Mouse (Mus musculus): ENCODE results near the gene Gm13889. TPM values are rescaled to one million over a fixed set of nuclear protein-coding genes. Genes with fewer than 3 reads are reported as not detected.
A peak's percentile ranks its signal among the peaks of the same experiment; 100 is the strongest.

Gm13889 gene
- total RNA-seq, 2 experiments from 2014 or later, result not detected

DNA sequence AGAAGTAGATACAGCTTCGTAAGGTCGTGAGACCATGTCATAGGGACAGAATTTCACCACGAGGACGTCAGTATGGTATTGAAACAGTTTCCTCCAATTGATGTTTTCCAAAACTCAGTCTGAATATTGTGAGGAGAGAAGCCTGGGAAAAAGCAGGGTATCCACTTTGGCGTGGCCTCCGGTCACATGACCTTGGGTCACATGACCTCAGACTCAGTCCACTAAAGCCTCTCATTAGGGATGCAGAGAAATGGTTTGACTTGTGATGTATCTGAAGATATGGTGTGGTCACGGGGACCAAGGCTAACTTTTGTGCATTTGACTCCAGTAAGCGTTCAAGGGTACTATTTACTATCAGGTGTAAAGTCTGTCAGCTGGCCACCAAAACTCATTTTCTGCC is 2.3 kb upstream of the Gm13889 start:
- ATAC-seq (replicated peaks; ENCODE audit: poor library complexity, severe bottlenecking), result no peak

DNA sequence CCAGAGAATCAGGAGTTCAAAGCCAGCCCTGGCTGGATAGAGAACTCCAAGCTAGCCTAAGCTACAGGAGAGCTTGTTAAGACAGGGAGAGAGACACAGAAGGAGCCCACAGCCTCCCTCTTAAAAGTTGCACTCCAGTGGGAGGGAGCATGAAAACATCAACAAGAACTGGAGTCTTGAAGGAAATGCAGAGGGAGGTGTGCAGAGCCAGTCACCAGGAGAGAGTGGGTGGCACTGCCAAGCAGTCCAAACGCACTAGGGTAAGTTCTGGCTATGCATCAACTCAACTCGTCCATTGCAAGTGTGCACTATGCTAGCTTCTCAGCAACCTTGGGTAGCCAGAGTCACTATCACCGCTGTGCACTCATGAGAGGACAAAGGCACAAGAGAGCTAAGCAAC is 1.2 kb upstream of the Gm13889 start:
- ATAC-seq (replicated peaks; ENCODE audit: poor library complexity, severe bottlenecking), result no peak

DNA sequence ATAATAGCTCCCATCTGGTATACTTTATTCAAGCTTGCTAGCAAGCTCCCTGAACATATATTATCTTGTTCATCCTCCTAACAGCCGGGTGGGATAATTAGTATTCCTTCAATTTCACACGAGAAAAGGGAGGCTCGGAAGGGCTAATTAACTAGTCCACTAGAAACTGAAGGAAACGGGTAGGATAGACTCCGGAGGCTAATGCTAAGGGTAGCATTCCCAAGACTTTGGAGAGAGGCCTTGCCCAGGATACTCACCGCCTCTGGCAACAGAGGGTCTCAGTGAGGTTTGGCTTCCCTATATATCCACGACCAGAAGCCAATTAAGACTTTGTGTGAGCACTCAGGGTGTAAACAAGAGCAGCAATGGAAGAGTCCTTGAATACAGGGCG is 779 bp upstream of the Gm13889 start:
- ATAC-seq (replicated peaks; ENCODE audit: poor library complexity, severe bottlenecking), result no peak

DNA sequence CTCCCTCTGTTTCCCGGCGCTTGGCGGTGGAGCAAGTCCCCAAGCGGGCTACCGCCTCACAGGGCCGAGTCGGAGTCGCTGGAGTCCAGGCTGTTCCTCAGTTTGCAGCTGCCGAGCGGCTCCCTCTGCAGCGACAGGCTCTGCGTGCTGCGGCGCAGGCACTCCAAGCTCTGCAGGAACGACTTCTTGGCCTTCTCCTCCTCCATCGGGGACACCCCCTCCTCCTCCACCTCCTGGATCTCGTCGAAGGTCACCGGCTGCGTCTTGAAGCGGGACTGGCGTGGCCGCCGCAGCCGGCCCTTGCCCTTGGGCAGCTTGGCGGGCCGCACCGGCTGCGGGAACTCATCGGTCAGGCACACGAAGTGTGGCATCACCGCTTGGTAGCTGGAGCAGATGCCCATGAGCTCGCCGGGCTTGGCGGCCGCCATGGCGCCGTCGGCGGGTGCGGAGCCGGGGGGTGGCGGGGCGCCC is 635 bp downstream of the Gm13889 start:
- ATAC-seq (replicated peaks; ENCODE audit: poor library complexity, severe bottlenecking), result peak; percentile 29

DNA sequence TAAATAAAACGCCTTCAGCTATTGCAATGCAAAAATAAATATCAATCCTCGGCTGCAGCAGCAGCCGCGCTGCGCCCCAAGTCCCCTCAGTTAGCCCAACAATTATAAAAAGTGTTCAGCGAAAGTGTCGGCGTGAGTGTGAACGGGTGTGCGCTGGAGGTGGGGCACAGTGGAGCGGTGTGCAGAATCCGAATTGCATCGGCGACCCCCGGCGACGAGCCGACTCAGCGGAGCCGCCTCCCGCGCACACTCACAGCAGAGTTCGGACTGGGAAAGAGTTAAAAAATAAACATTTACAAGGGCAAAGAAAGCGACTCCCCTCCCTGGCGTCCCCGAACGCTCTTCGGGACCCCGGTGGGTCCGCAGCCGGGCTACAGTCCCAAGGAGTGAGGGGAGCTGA is 1.1 kb downstream of the Gm13889 start:
- no peak for ATAC-seq (replicated peaks; ENCODE audit: poor library complexity, severe bottlenecking)

DNA sequence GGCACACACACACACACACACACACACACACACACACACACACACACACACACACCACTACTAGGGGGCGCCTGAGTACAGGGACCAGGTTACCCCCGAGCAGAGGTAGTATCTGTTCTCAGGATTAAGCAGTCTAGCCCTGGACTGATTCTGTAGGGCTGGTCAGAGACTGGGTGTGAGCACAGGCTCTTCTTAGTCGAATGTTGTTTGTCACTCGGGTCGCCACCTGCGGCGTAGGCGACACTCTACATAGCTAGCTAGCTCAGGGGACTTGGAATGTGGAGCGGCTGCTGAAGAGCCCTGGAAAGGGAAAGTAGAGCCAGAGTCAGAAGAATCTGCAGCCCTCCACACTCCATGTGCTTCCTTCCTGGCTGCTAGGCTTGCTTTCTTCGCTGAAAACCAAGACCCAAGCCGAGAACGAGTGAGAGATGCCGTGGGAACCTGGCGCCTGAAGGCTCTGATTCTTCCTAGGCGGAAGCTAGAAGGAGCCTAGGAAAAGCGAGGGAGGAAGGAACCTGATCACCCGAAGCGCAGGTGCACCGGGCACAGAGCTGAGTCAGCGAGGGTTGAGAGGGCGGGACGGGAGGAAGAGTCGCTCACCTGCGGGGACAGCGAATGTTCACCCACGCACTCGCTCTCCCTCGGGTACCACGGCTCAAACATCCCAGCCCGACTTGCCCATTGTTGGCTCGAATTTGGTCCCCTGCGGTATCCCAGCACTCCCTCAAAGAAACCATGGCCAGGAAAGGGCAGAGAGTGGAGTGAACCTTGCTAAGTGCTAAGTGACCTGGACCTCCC is 2.0 kb downstream of the Gm13889 start:
- ATAC-seq (replicated peaks; ENCODE audit: poor library complexity, severe bottlenecking), result peak; percentile 21

DNA sequence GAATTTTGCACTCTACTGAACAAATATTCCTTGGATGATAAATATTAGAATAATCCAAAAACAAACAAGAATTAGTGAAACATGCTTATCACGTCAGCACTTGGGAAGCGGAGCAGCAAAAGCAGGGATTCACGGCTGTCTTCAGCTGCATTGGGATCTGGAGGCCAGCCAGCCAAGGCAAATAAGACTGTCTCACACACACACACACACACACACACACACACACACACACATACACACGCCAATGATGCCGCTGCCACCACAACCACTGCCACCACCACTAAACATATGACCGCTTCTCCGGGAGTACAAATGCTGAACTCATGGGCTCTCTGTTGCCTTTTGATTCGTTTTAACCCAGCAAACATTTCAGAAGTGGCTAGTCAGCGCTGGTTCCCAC is 3.3 kb downstream of the Gm13889 start:
- ATAC-seq (replicated peaks; ENCODE audit: poor library complexity, severe bottlenecking), result no peak

DNA sequence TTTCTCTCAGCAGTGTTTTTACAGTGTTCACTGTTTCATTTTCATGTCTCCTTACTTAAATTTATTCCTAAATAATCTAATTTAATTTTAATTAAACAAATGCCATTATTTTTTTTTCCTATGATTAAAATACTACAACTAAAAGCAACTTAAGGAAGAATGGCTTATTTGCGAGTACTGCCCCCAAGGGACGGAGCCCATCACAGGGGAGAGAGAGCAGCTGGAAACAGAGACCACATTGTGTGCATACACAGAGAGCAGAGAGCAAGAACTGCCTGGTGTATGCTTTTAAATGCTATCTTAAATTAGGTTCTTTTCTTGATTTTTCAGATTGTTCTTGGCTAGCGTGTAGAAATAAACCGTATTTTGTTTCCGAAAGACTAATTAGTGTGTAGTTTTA is 10.0 kb downstream of the Gm13889 start:
- ATAC-seq (replicated peaks; ENCODE audit: poor library complexity, severe bottlenecking), result no peak

DNA sequence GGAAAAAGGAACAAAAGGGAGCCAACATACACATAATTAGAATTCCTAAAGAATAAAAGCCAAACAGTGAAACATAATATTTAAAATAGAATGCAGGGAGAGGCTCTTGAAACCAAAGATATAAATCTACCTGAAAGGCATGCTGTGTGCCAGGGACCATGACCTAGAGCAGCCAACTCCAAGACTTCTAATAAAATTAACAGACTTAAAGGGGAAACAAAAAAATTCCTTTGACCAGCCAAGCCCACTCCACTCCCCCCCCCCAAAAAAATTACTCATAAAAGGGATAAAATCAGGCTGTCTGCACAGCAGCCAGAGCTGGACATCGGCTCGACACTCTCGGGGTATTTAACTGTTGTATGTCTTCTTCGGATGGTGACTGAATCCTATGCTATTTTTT is 12.1 kb downstream of the Gm13889 start:
- ATAC-seq (replicated peaks; ENCODE audit: poor library complexity, severe bottlenecking), result no peak

DNA sequence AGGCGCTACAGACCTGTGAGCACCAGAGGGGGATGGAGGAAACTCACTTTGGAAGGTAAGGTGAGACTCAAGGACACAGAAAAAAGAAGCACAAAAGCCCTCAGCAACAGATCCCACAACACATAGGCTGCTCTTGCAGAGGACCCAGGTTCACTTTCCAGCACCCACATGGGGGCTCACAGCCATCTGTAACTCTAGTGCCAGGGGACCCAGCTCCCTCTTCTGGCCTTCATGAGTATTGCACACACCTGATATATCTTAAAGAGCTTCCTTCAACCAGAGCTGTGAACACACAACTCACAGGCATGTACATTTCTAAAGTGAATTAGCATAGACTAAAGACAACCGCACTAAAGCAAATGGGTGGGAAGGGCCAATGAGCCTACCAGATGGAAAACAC is 12.9 kb downstream of the Gm13889 start:
- no peak for ATAC-seq (replicated peaks; ENCODE audit: poor library complexity, severe bottlenecking)

DNA sequence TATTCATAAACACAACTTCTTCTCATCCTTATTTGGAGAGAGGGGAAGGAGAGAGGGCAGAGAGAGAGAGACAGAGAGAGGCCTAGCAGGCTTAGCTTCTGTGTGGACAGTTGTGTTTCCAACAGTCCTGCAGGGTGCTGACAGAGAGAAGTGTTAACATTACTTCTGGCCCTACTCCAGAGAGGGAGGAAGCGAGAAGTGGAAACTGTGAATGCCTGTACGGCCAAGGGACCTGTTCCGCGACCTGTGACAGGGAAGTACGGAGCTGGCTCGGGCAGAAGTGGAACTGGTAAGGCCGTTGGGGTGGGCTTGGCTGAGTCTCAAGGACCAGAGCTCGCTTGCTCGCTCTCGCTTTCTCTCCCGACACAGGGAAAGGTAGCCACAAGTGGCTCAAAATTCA is 15.3 kb downstream of the Gm13889 start:
- ATAC-seq (replicated peaks; ENCODE audit: poor library complexity, severe bottlenecking), result peak; percentile 96

DNA sequence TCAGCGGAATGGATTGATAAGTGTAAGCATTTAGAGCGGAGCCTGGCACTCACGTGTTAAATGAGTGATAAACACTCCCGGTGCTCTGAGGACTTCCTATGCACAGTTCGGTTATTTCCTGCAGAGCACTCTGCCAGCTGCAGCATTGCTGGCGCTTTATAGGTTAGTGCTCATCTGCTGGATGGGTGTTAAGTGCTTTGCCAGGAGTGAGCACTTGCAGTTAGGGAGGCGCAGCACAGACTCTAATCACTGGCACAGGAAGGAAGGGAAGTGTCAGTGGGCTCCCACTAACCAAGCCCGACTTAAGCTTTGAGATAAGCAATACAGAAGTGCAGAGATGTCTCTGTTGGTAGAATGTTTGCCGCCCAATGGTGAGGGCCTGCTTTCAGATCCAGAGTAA is 18.5 kb downstream of the Gm13889 start:
- ATAC-seq (replicated peaks; ENCODE audit: poor library complexity, severe bottlenecking), result no peak

DNA sequence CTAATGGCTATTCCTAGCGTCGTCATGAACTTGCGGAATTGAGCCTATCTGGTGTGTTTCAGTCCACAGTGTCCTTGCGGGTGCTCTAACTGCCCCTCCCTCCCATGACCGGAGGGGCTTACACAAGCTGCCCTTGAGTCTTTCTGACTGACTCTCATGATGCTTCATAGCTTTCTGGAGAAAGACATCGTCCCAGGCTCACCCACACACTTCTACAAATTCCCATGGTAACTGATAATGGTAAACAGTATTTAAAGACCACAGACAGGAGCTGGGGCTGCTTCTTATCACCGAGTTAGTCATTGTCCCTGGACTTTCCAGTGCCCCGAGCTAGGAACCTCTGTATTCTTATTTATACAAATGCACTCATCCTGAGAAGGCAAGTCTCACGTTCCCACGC is 28.1 kb downstream of the Gm13889 start:
- ATAC-seq (replicated peaks; ENCODE audit: poor library complexity, severe bottlenecking), result no peak

DNA sequence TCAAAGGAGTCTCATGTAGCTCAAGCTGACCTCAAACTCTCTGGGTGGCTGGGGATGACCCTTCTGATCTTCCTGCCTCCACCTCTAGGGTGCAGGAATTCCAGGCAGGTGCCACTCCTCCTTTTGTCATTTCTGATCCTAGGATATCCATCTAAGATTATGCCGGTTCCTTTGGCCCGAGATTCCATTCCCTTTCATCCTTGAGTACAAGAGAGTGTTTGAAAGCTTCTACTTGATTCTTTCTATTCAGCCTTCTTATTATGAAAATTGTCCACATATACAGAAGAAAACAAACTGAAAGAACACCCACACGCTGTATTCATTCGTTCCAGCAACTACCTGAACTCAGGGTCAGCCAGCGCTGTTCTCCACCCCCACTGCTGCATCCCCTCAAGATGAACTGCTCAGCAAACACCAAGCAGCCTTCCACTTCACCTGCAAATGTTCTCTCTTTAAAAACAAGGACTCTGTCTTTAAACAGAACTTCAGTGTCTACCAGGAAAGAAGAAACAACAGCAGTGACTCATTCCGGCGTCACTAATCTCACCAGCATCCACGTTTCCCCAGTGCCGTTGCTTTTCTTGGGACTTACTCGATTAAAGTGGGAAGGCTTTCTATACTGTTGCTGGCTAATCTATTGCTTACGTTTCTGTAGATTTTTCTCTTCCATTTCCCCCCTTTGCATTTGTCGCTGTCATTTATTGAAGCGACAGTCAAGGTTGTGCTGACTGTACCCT is 29.1 kb downstream of the Gm13889 start:
- no peak for ATAC-seq (replicated peaks; ENCODE audit: poor library complexity, severe bottlenecking)

DNA sequence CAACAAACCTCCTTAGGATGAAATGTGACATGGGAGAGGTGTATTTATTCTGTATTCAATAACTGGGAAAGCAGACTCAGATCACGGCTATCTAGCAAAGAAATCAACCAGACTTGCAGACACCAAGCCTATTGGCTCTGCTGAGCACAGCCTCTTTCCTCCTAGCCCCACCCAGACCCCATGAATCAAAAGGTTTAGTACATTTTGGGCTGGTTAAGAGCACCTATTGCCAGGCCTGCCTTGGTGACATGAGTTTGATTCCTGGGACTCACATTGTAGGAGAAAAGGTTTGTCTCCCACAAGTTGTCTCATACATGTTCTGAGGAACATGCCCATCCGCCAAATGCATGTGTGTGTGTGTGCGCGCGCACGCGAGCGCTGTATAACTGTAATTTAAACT is 30.9 kb downstream of the Gm13889 start:
- ATAC-seq (replicated peaks; ENCODE audit: poor library complexity, severe bottlenecking), result no peak

DNA sequence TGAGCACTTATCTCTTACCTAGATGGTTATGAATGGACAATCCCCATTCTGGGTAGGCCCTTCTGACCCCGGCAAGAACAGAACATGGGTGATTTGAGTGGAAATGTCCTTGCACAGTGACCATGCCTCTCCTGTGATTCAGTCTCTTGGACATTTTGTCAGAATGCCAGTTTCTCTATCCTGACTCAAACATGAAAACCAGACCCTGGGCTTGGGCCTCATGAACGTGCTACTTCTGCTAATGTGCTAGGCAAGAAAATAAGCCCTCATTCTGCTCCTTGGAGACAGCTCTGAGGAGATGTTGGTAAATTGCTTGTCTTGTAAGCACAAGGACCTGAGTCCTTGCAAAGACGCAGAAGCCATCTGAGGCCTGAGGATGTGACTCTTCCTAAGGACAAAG is 37.9 kb downstream of the Gm13889 start:
- ATAC-seq (replicated peaks; ENCODE audit: poor library complexity, severe bottlenecking), result no peak

DNA sequence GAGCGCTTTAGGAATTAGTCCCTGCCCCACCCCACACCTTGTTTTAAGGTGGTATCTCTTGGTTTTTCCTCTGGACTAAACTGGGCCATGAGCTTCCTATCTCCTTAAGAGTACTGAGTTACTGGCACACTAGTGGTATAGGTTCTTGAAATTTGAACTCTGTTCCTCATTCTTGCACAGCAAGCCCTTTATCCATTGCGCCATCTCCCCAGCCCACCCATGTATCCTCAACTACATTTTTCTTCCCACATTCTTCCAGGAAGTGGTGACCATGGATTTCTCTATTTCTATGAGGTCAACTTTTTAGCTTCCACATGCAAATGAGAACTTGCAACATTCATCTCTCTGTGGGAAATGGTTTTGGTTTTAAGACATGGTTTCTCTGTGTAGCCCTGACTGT is 43.4 kb downstream of the Gm13889 start:
- ATAC-seq (replicated peaks; ENCODE audit: poor library complexity, severe bottlenecking), result peak; percentile 94

DNA sequence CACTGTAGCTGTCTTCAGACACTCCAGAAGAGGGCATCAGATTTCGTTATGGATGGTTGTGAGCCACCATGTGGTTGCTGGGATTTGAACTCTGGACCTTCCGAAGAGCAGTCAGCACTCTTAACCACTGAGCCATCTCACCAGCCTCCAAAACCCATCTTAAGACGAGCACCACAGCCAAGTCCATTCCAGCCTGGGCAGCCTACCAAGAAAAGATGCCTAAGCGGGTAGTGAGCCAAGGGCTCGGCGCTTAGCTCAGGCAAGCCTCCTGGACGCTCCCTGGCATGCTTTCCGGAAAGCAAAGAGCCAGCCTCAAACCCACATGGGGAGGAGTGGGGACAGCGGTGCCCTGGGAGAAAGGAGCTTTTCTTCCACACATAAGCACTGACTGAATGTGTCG is 45.1 kb downstream of the Gm13889 start:
- no peak for ATAC-seq (replicated peaks; ENCODE audit: poor library complexity, severe bottlenecking)

DNA sequence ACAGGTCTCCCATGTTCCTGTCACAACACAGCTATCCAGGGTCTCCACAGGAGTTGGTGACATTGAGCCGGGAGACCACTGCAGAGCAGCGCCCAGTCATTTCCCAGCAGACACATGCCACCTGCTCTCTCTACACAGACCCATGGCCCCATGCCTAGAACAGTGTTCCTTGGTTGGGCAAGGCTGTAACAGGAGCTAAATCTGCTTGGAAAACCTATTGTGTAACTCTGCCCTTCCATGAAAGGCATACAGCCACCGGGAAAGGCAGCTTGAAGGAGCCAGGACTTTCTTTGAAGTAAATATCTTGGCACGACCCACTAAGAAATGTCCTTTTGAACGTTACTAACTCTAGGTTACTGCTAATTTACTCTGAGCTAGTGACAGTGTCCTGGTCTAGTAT is 47.3 kb downstream of the Gm13889 start:
- ATAC-seq (replicated peaks; ENCODE audit: poor library complexity, severe bottlenecking), result no peak

DNA sequence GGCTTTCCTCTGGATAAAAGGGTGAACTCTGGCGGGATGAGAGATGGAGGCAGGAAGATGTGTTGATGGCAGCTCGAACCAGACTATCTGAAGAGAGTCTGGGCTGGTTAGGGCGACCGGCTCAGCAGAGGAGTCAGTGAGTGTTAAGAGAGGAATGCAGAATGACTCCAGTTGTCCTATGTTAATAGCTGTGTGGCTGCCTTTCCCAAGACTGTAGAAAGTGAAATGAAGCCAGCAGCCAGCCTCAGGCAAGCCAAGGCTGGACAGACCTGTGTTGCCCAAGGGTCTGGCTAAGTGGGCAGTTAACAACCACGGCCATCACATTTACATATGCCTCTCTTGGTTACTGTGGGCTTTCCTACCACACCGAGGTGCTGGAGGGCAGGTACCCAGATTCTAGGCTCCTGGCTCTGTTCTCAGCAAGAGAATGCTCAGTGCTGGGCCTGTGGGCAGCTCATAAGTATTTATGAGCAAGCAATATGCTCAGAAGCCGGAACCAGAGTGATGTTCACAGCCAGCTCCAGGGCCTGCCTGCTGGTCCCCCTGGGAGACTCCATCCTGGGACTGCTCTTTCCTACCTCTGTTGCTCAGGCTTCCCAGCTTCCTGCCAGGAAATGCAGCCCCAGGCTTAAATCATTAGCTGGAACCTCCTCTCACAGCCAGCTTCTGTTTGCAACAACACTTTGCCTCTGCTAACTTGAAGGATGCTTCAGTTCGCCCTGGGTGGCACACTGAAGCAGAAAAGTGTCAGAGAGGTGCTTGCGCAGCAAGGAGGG is 49.3 kb downstream of the Gm13889 start:
- no peak for ATAC-seq (replicated peaks; ENCODE audit: poor library complexity, severe bottlenecking)

DNA sequence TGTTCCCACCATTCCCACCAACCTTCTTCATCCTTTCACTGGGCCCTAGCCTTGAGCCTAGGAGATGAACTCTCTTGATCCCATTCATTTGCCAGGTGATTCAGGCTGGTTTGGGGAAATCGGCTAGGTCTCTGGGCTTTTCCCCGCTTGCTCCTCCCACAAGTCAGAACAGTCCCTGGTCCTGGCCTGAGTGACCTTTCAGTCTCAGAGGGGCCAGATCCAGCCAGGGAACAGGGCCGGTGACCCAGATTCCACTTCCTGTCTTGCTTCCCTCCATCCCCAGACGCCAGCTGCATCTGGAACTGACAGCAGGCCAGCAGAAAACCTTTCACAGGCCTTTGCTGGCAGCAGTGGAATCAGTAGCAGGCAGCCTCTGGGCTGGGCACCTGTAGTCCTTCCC is 50.7 kb downstream of the Gm13889 start:
- no peak for ATAC-seq (replicated peaks; ENCODE audit: poor library complexity, severe bottlenecking)

Measured in granulocyte monocyte progenitor cell, adult 5-6 weeks (primary cell).